Comparison of ENCODE assay signal across 24 mouse cellular contexts in genomic region chr2:130679899-130680298, GRCm38 (mm10). TPM values are rescaled to one million over a fixed set of nuclear protein-coding genes. Genes with fewer than 3 reads are reported as not detected.
"Had no signal": no experiment of that assay in that cellular context is flagged by ENCODE, and none has a peak within 500 bp of the region (broad histone marks: within the 10 kb centered on the region; RNA-seq: fewer than 3 reads in every experiment).

No protein-coding gene starts in this region.

- H3K27ac ChIP-seq: intestine, embryonic 15.5 days; layer of hippocampus, adult 2 months; limb, embryonic 10.5 days; limb, embryonic 13.5 days; liver, embryonic 12.5 days; liver, embryonic 15.5 days; lung, embryonic 15.5 days; midbrain, embryonic 10.5 days; midbrain, embryonic 13.5 days; neural tube, embryonic 13.5 days; stomach, postnatal 0 days had no signal

- H3K4me1 ChIP-seq: intestine, embryonic 15.5 days; limb, embryonic 10.5 days; limb, embryonic 13.5 days; liver, embryonic 12.5 days; liver, embryonic 15.5 days; lung, embryonic 15.5 days; midbrain, embryonic 10.5 days; midbrain, embryonic 13.5 days; neural tube, embryonic 13.5 days had no signal

- H3K4me2 ChIP-seq: intestine, embryonic 15.5 days; limb, embryonic 13.5 days; liver, embryonic 12.5 days; liver, embryonic 15.5 days; lung, embryonic 15.5 days; midbrain, embryonic 13.5 days; neural tube, embryonic 13.5 days had no signal

- H3K9me3 ChIP-seq: intestine, embryonic 15.5 days; limb, embryonic 10.5 days; limb, embryonic 13.5 days; liver, embryonic 12.5 days; liver, embryonic 15.5 days; lung, embryonic 15.5 days; megakaryocyte, embryonic 14.5 days; midbrain, embryonic 10.5 days; midbrain, embryonic 13.5 days; neural tube, embryonic 13.5 days had no signal

- ATAC-seq: intestine, embryonic 15.5 days; liver, embryonic 12.5 days; midbrain, embryonic 13.5 days; midbrain, embryonic 16.5 days had no signal

- H3K9ac ChIP-seq: intestine, embryonic 15.5 days; limb, embryonic 13.5 days; liver, embryonic 12.5 days; liver, embryonic 15.5 days; lung, embryonic 15.5 days; midbrain, embryonic 13.5 days; neural tube, embryonic 13.5 days had no signal

- H3K4me3 ChIP-seq: intestine, embryonic 15.5 days; layer of hippocampus, adult 2 months; limb, embryonic 10.5 days; limb, embryonic 13.5 days; liver, embryonic 12.5 days; liver, embryonic 15.5 days; lung, embryonic 15.5 days; megakaryocyte, embryonic 14.5 days; midbrain, embryonic 10.5 days; midbrain, embryonic 13.5 days; myocyte; neural tube, embryonic 13.5 days had no signal

- DNase-seq: kidney, adult 18-20 months; kidney, postnatal 25 days; liver; lung, adult 18-20 months; lung, postnatal 10 days; lung, postnatal 36 days; right cerebral cortex, postnatal 4 days; thymus, adult 2 months; thymus, postnatal 14 days; thymus, postnatal 4 days had no signal

- H3K27me3 ChIP-seq: intestine, embryonic 15.5 days; limb, embryonic 13.5 days; liver, embryonic 12.5 days; liver, embryonic 15.5 days; lung, embryonic 15.5 days; megakaryocyte, embryonic 14.5 days; midbrain, embryonic 13.5 days; neural tube, embryonic 13.5 days had no signal

RNA-seq across cellular contexts. Expression of gene Slc4a11, which starts 17.4 kb away (rescaled TPM):
- polyA plus RNA-seq: liver, embryonic 12.5 days had no signal
